Mouse (Mus musculus) bone marrow, adult 2 months (tissue): ENCODE results near the gene Mixl1. TPM values are rescaled to one million over a fixed set of nuclear protein-coding genes. Genes with fewer than 3 reads are reported as not detected.

Source experiments
- H3K27ac ChIP-seq: fragments of 200-500 bp; 2 replicates; pipeline ENCODE4 v1.5.1; 2012; ENCODE audit warnings: low read depth, mild to moderate bottlenecking, control low read depth, inconsistent platforms, low read length; ENCODE audit not compliant: control insufficient read depth, poor library complexity, insufficient read depth
- H3K4me1 ChIP-seq: fragments of 200-500 bp; 2 replicates; pipeline ENCODE4 v1.6.1; 2011; ENCODE audit warnings: low read length; ENCODE audit not compliant: control insufficient read depth, insufficient read depth
- H3K4me3 ChIP-seq: fragments of 200-500 bp; replicated peaks from 2 replicates; pipeline ENCODE3; 2011; ENCODE audit warnings: mild to moderate bottlenecking, low read depth, low read length, control low read depth; ENCODE audit not compliant: control insufficient read depth
- CTCF ChIP-seq: fragments of 200-500 bp; IDR thresholded peaks from 2 replicates; pipeline ENCODE4 v1.5.1; 2011; ENCODE audit warnings: low read length, control low read depth; ENCODE audit not compliant: control insufficient read depth, insufficient read depth
- POLR2A ChIP-seq: fragments of 200-500 bp; IDR thresholded peaks from 2 replicates; pipeline ENCODE4 v1.6.1; 2011; ENCODE audit warnings: low read depth, mild to moderate bottlenecking, control low read depth, low read length, borderline replicate concordance; ENCODE audit not compliant: control insufficient read depth
- WGBS: fragments of 180-500 bp; shearing (Covaris S2); methylation state at CpG from one replicate; pipeline ENCODE4 v1.1.7; 2018; 5-methylcytosine and 5-hydroxymethylcytosine counted together
- polyA plus RNA-seq: library from polyadenylated mRNA; stranded (reverse); fragments of >200 nt; gene quantifications from 2 replicates; pipeline ENCODE4 v1.2.4, GENCODE M21; 2011; ENCODE audit warnings: low replicate concordance; ENCODE audit not compliant: missing spikeins, insufficient read depth, insufficient read length

Mixl1 gene
- 0.56 and 1.3 TPM in 2 replicates for polyA plus RNA-seq

DNA sequence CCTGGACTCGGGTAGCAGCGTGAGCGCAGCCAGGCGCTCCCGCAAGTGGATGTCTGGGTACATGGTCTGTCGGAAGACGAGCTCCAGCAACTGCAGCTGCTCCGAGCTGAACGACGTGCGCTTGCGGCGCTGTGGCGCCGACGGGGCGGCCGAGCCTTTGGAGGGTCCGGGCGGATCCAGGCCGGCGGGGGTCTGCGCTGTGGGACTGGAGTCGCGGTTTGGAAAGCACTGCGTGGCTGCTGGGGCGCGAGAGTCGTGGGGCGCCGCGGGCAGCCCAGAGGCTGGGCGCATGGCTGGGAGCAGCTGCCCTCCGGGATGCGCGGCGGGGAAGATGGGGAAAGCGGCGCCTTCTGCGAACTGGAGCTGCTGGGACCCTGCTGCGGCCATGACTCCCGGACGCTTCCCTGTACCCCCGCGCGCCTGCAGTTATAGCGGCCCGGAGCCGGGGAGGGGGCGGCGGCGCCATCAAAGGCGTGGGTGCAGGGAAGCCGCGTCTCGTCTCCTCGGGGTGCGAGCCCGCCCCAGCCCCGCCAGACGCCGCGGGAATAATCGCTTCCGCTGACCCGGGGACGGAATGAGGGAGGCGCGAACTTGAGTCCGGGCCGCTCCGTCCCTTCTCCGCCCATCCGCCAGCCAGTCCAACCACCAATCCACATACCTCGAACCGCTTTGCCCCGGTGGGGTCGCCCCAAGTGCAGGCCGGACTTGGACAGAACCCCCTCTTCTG lies at the start of gene Mixl1:
Mixl1 (minus strand) TSS at position 409 of the 727 bp plus-strand sequence.
- Histone ChIP-seq H3K27ac (no peak within 1 kb of the TSS), H3K4me3 (no peak within 1 kb of the TSS), H3K4me1 (no peaks in the 10 kb centered on the region)
- WGBS, result 4% methylated on average over 78 of the region's 79 CpGs
- no peak for TF ChIP-seq CTCF
- TF ChIP-seq POLR2A, result no peak

DNA sequence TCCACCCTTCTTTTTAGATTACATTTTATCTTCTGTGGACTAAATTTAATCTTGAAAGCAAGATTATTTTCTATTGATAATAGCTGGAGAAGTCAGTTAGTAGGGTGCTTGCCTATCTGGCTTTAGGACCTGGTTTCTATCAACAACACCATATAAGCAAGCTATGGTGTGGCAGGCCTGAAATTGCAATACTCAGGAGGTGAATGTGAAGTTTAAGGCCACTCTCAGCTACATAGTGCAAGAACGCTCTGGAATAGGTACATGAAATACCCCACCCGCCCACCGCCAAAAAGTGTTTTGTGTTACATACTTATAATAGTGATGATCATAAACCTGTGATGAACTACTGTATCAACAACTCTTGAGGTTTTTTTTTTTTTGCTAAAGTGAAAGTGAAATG lies 32.4 kb upstream of the Mixl1 start:
- 82% methylated on average over 3 of the region's 3 CpGs for WGBS
- TF ChIP-seq CTCF, result no peak
- TF ChIP-seq POLR2A, result no peak
- Histone ChIP-seq H3K4me3 (no peak overlapping the region), H3K4me1 (peaks cover 3% of the 10 kb centered on the region; the same call in 1 of the 2 replicates), H3K27ac (no peak overlapping the region)

DNA sequence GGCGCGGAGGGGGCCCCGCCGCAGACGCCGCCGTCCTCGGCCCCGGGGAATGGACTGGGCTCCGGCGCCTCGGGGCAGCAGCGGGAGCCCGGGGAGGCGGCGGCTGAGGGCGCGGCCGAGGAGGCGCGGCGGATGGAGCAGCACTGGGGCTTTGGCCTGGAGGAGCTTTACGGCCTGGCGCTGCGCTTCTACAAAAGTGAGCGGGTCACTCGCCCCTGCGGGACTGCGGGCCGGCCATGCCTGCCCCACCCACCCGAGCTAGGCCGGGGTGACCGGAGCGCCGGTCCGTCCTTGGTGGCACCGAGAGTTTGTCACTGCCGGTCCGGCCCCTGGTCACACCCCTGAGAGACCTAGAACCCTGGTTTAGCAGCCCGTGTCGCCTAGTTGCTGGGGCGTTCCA lies 29.3 kb upstream of the Mixl1 start:
- H3K27ac ChIP-seq, result peak overlapping the region; percentile 95
- H3K4me1 ChIP-seq, result peaks cover 3% of the 10 kb centered on the region; the same call in 1 of the 2 replicates
- under 1% methylated on average over 42 of the region's 42 CpGs for WGBS
- TF ChIP-seq CTCF (no peak), POLR2A (no peak)
- H3K4me3 ChIP-seq, result peak overlapping the region; percentile 95

GRCm38 (mm10) chr1:180725704-180726179 lies 28.9 kb upstream of the Mixl1 start, which contains the start of gene Acbd3:
Gene Acbd3 (plus strand): TSS chr1:180726043.
- peak; percentile 93 for TF ChIP-seq POLR2A
- TF ChIP-seq CTCF, result no peak
- under 1% methylated on average over 52 of the region's 52 CpGs for WGBS
- Histone ChIP-seq H3K27ac (peak within 1 kb of the TSS; percentile 95), H3K4me1 (peaks cover 3% of the 10 kb centered on the region; the same call in 1 of the 2 replicates), H3K4me3 (peak within 1 kb of the TSS; percentile 95)

- Histone ChIP-seq H3K4me3 (no peak overlapping the region), H3K27ac (peak overlapping the region; percentile 42; the same call in 1 of the 2 replicates), H3K4me1 (peaks cover 3% of the 10 kb centered on the region; the same call in 1 of the 2 replicates)
- WGBS, result 22% methylated on average over 1 of the region's 1 CpGs
- TF ChIP-seq POLR2A, result no peak
- TF ChIP-seq CTCF, result no peak
Measured at GRCm38 (mm10) chr1:180723701-180724238, 26.9 kb upstream of the Mixl1 start.

DNA sequence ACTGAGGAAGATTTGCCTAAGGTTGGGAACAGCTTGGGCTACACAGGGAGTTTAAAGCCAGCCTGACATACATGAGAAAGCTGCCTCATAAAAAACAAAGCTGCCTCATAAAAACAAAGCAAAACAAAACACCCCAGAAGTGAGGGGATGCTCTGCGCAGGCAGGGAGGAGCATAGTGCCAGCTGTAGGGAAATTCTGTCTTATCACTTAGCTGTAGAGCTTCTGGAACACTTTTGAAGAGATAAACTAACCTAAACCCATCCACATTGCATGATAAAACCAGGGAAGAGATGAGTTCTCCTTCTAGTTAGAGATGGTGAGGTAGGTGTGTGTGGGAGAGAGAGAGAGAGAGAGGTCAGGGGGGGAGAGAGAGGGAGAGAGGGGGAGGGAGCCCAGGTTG lies 25.8 kb upstream of the Mixl1 start:
- 62% methylated on average over 1 of the region's 1 CpGs for WGBS
- no peak overlapping the region for H3K27ac ChIP-seq

DNA sequence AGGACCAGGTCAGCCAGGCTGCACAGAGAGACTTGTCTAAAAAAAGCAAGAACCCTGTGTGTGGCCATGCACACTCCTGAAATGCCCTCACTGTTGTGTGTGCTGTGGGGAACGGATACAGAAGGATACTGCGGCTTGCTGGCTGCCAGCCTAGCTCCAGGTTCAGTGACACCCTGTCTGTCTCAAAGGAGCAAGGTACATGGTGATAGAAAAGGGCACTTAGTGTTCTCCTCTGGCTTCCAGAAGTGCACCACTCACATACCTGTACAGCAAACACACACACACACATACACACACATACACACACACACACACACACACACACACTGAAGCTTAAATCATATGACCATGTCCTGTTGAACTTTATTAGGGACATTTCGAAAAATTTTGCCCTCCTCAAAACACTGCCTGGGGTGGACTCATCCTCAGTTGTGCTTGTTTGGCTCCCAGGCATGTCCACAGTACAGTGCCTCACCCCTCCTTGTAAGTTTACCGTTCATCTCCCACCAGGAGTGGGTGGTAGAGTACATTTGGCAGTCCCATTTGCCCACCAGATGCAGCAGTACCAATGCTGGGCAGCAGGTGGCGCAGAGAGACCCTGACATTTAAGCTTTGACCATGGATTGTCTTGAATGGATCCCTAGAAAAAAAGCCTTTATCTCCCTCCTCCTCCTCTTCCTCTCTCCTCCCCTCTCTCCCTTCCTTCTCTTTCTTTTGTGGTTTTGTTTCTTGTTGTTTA lies 23.3 kb upstream of the Mixl1 start:
- WGBS, result 48% methylated on average over 5 of the region's 5 CpGs
- H3K27ac ChIP-seq, result no peak overlapping the region
- H3K4me3 ChIP-seq, result no peak overlapping the region
- TF ChIP-seq POLR2A (no peak), CTCF (peak; percentile 97)
- H3K4me1 ChIP-seq, result peaks cover 2% of the 10 kb centered on the region; the same call in 1 of the 2 replicates

More for the DNA sequence above, 25.8 kb upstream of the Mixl1 start:
- Histone ChIP-seq H3K4me1 (peaks cover 3% of the 10 kb centered on the region; the same call in 1 of the 2 replicates), H3K4me3 (no peak overlapping the region)
- TF ChIP-seq CTCF, result no peak

GRCm38 (mm10) chr1:180719483-180719882 lies 22.6 kb upstream of the Mixl1 start:
- H3K27ac ChIP-seq, result no peak overlapping the region
- no peak overlapping the region for H3K4me3 ChIP-seq
- TF ChIP-seq POLR2A (no peak), CTCF (no peak)
- H3K4me1 ChIP-seq, result no peaks in the 10 kb centered on the region; the same call in 1 of the 2 replicates
- 78% methylated on average over 6 of the region's 6 CpGs for WGBS
